Comparison of ENCODE assay signal across 8 mouse cellular contexts in the genomic region with DNA sequence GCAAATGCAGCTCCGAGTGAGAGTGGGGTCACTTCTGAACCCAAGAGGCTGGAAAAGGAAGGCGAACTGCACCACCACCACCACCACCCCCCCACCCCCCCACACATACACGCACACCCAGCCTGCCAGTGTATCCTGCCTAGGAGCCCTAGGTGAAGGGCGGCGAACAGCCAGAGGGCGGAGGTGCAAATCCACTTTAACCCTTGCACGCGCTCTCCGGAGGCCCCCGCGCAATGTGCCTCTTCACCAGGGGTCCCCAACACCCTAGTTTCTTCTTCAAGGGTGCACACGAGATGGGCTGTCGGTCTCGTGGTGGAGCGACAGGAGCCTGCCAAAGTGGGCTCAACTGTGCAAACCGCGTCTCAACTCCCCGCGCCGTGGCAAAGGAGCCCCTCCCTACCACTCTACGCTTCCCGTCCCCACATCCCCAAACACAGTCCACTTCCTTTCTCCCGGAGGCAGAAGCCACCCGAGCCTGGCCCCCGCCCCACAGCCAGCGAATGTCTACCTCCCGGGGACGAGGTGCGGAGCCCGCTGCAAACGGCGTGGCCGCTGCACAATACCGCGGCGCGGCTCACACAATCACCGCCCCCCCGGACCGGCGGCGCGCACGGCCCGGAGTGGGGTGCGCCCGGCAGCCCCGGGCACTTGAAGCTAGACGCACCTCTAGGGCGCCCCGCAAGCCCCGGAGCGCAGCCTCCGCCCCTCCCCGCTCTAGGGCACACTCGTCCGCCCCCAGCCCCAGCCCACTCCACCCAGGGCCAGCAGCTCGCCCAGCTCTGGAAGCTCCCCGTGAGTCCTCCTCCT. TPM values are rescaled to one million over a fixed set of nuclear protein-coding genes. Genes with fewer than 3 reads are reported as not detected.
DNase-seq lines count a peak whose midpoint lies in the region; ATAC-seq and TF ChIP-seq lines count a peak whose summit lies in the region.

No protein-coding gene starts in this region.

- peak overlapping the region; percentile 95 for H3K9ac ChIP-seq in forebrain, embryonic 16.5 days (replicated peaks; ENCODE audit: low read depth, low read length)
- H3K9ac ChIP-seq in hindbrain, embryonic 14.5 days, result peak overlapping the region; percentile 94
- H3K9ac ChIP-seq in liver, embryonic 12.5 days, result peak overlapping the region; percentile 79

- 1% methylated on average over 57 of the region's 59 CpGs for WGBS in forebrain, embryonic 16.5 days
- under 1% methylated on average over 58 of the region's 59 CpGs for WGBS in hindbrain, embryonic 14.5 days
- 2% methylated on average over 58 of the region's 59 CpGs for WGBS in liver, embryonic 12.5 days (ENCODE audit: insufficient replicate concordance)

- no peaks in the 10 kb centered on the region for H3K9me3 ChIP-seq in E14TG2a.4 (ENCODE audit: low read length)
- no peaks in the 10 kb centered on the region for H3K9me3 ChIP-seq in forebrain, embryonic 16.5 days (ENCODE audit: control insufficient read depth, low read length)
- H3K9me3 ChIP-seq in hindbrain, embryonic 14.5 days (ENCODE audit: control insufficient read depth, low read length), result no peaks in the 10 kb centered on the region
- H3K9me3 ChIP-seq in liver, embryonic 12.5 days (replicated peaks), result no peaks in the 10 kb centered on the region

- peak; percentile 54 for ATAC-seq in forebrain, embryonic 16.5 days
- peak; percentile 61 for ATAC-seq in hindbrain, embryonic 14.5 days (ENCODE audit: low FRiP score)
- peak; percentile 40 for ATAC-seq in liver, embryonic 12.5 days

- H3K27me3 ChIP-seq in E14TG2a.4 (ENCODE audit: insufficient read depth, low read length) (peaks cover 62% of the 10 kb centered on the region), myocyte (ENCODE audit: control insufficient read depth, insufficient read depth, insufficient read length) (peaks cover 9% of the 10 kb centered on the region)
- no peaks in the 10 kb centered on the region for H3K27me3 ChIP-seq in forebrain, embryonic 16.5 days (replicated peaks; ENCODE audit: control insufficient read depth, insufficient read depth, low read length)
- no peaks in the 10 kb centered on the region for H3K27me3 ChIP-seq in hindbrain, embryonic 14.5 days (ENCODE audit: control insufficient read depth, insufficient read depth, low read length)
- H3K27me3 ChIP-seq in liver, embryonic 12.5 days (replicated peaks), result peaks cover 25% of the 10 kb centered on the region

- peak overlapping the region; percentile 99 for H3K27ac ChIP-seq in forebrain, embryonic 16.5 days (ENCODE audit: low read length)
- peak overlapping the region; percentile 97 for H3K27ac ChIP-seq in hindbrain, embryonic 14.5 days
- peak overlapping the region; percentile 81 for H3K27ac ChIP-seq in liver, embryonic 12.5 days

- H3K4me1 ChIP-seq in E14TG2a.4 (replicated peaks; ENCODE audit: low read depth, low read length), result peaks cover 52% of the 10 kb centered on the region
- peaks cover 46% of the 10 kb centered on the region for H3K4me1 ChIP-seq in forebrain, embryonic 16.5 days (replicated peaks; ENCODE audit: control insufficient read depth, insufficient read depth, low read length)
- H3K4me1 ChIP-seq in hindbrain, embryonic 14.5 days (replicated peaks; ENCODE audit: control insufficient read depth, insufficient read depth, low read length), result peaks cover 44% of the 10 kb centered on the region
- peaks cover 81% of the 10 kb centered on the region for H3K4me1 ChIP-seq in liver, embryonic 12.5 days

- H3K4me3 ChIP-seq in E14TG2a.4 (replicated peaks; ENCODE audit: low read length), result peak overlapping the region; percentile 90
- peak overlapping the region; percentile 99 for H3K4me3 ChIP-seq in forebrain, embryonic 16.5 days (replicated peaks; ENCODE audit: low read length)
- H3K4me3 ChIP-seq in hindbrain, embryonic 14.5 days (replicated peaks; ENCODE audit: low read length), result peak overlapping the region; percentile 80
- peak overlapping the region; percentile 77 for H3K4me3 ChIP-seq in liver, embryonic 12.5 days
- peak overlapping the region; percentile 32 for H3K4me3 ChIP-seq in myocyte

- H3K4me2 ChIP-seq in forebrain, embryonic 16.5 days (ENCODE audit: low read length), result peak overlapping the region; percentile 98
- peak overlapping the region; percentile 88 for H3K4me2 ChIP-seq in hindbrain, embryonic 14.5 days (replicated peaks)
- H3K4me2 ChIP-seq in liver, embryonic 12.5 days, result peak overlapping the region; percentile 99
- peak overlapping the region; percentile 72 for H3K4me2 ChIP-seq in myocyte (ENCODE audit: low read depth)

- H3K36me3 ChIP-seq in E14TG2a.4 (ENCODE audit: insufficient read depth, low read length), result no peaks in the 10 kb centered on the region
- H3K36me3 ChIP-seq in forebrain, embryonic 16.5 days (ENCODE audit: control insufficient read depth, insufficient read depth), result no peaks in the 10 kb centered on the region
- no peaks in the 10 kb centered on the region for H3K36me3 ChIP-seq in hindbrain, embryonic 14.5 days (replicated peaks; ENCODE audit: control insufficient read depth, insufficient read depth)
- no peaks in the 10 kb centered on the region; the same call in 1 of the 2 replicates for H3K36me3 ChIP-seq in liver, embryonic 12.5 days
- no peaks in the 10 kb centered on the region for H3K36me3 ChIP-seq in myocyte (ENCODE audit: control insufficient read depth, insufficient read depth)

- TF ChIP-seq POLR2A in myocyte (IDR thresholded peaks at IDR 0.05; ENCODE audit: insufficient read length, low read depth), result no peak

- TF ChIP-seq CTCF in E14TG2a.4 (conservative IDR thresholded peaks at IDR 0.05; ENCODE audit: low read length), result no peak

- peak overlapping the region; percentile 58 for H3ac ChIP-seq in myocyte (ENCODE audit: control insufficient read depth, insufficient read length)

- H3K79me2 ChIP-seq in myocyte (ENCODE audit: control insufficient read depth, insufficient read depth), result no peaks in the 10 kb centered on the region

- peak; percentile 27 for DNase-seq in cerebellum, adult 9-10 months
- DNase-seq in cerebellum, adult 11-12 months, result no peak
- no peak for DNase-seq in hindbrain, embryonic 14.5 days (ENCODE audit: low spot score)
- peak; percentile 30 for DNase-seq in urinary bladder, postnatal 14 days (ENCODE audit: low spot score)

TF ChIP-seq in myocyte, 11 proteins besides CTCF, POLR2A, EP300 and RAD21:
- no peak for TF ChIP-seq MYOD1 (IDR thresholded peaks at IDR 0.05; ENCODE audit: control insufficient read depth in 1 of 3, insufficient read length in 2 of 3, low read depth in 2 of 3)
- TF ChIP-seq MAX (IDR thresholded peaks at IDR 0.05; ENCODE audit: low read depth), result no peak
- TF ChIP-seq TCF12 (IDR thresholded peaks at IDR 0.05; ENCODE audit: insufficient read depth, poor library complexity, severe bottlenecking), result no peak
- TF ChIP-seq REST (IDR thresholded peaks at IDR 0.05; ENCODE audit: insufficient read depth, insufficient read length), result no peak
- no peak for TF ChIP-seq CEBPB (IDR thresholded peaks at IDR 0.05; ENCODE audit: insufficient read depth, poor library complexity, severe bottlenecking)
- TF ChIP-seq SRF (IDR thresholded peaks at IDR 0.05; ENCODE audit: control insufficient read depth, insufficient read length, low read depth), result no peak
- TF ChIP-seq USF1 (IDR thresholded peaks at IDR 0.05; ENCODE audit: low read depth), result no peak
- no peak for TF ChIP-seq TCF3 (IDR thresholded peaks at IDR 0.05; ENCODE audit: insufficient read length, low read depth)

RNA-seq across cellular contexts. Expression of gene 4930404H24Rik, which starts 49.0 kb away (rescaled TPM):
- polyA plus RNA-seq in forebrain, embryonic 16.5 days (2015; fragmentation: Nextera tagmentation; extraction: Ambion mirVana), result not detected in 2 replicates
- not detected in 2 replicates for polyA plus RNA-seq in hindbrain, embryonic 14.5 days (2014; fragmentation: Nextera tagmentation; extraction: Ambion mirVana)
- polyA plus RNA-seq in liver, embryonic 12.5 days (2016; fragmentation: Nextera tagmentation; extraction: Ambion mirVana), result not detected in 2 replicates
- polyA plus RNA-seq in myocyte (2012; fragmentation: generic; extraction: Trizol), result not detected

Comparison
In these comparisons a context has a peak if more than half of its experiments do, and no peak if none do; other contexts are left out.
1. DNase-seq: peak in cerebellum, adult 9-10 months (single experiment) and urinary bladder, postnatal 14 days (single experiment); none in cerebellum, adult 11-12 months (single experiment) and hindbrain, embryonic 14.5 days (single experiment).
2. H3K4me3 ChIP-seq: peak in every context shown above with its lines; median percentile 99 in forebrain, embryonic 16.5 days; 90 in E14TG2a.4; 80 in hindbrain, embryonic 14.5 days; 77 in liver, embryonic 12.5 days; 32 in myocyte.
3. Peak in every context shown above with its lines, with median percentiles within 50 percentile points of each other: ATAC-seq, H3K27ac ChIP-seq, H3K4me2 ChIP-seq and H3K9ac ChIP-seq.